Mouse (Mus musculus) intestine, embryonic 15.5 days (tissue): ENCODE data around the gene Leap2. TPM values are rescaled to one million over a fixed set of nuclear protein-coding genes. Genes with fewer than 3 reads are reported as not detected.

ENCODE experiments used
- ATAC-seq: fragments of 200-750 bp; cut with Nextera tagmentation; 2 replicates; pipeline ENCODE4 v1.8.0; 2017; ENCODE audit warnings: moderate TSS enrichment, moderate library complexity
- H3K27ac ChIP-seq: fragments of 300-500 bp; sonication (generic); 2 replicates; pipeline ENCODE4 v1.5.1; 2015; ENCODE audit warnings: mild to moderate bottlenecking, inconsistent platforms
- H3K27me3 ChIP-seq: fragments of 300-500 bp; sonication (generic); replicated peaks from 2 replicates; pipeline ENCODE4 v1.6.1; 2015; ENCODE audit warnings: inconsistent platforms
- H3K36me3 ChIP-seq: fragments of 300-500 bp; sonication (generic); 2 replicates; pipeline ENCODE4 v1.6.1; 2015; ENCODE audit warnings: inconsistent platforms
- H3K4me1 ChIP-seq: fragments of 300-500 bp; sonication (generic); replicated peaks from 2 replicates; pipeline ENCODE4 v1.6.1; 2015; ENCODE audit warnings: inconsistent platforms
- H3K4me2 ChIP-seq: fragments of 300-500 bp; sonication (generic); replicated peaks from 2 replicates; pipeline ENCODE4 v1.6.1; 2015; ENCODE audit warnings: mild to moderate bottlenecking, inconsistent platforms
- H3K4me3 ChIP-seq: fragments of 300-500 bp; sonication (generic); replicated peaks from 2 replicates; pipeline ENCODE4 v1.5.1; 2015; ENCODE audit warnings: inconsistent platforms
- H3K9ac ChIP-seq: fragments of 300-500 bp; sonication (generic); 2 replicates; pipeline ENCODE4 v1.6.1; 2015; ENCODE audit warnings: inconsistent platforms
- H3K9me3 ChIP-seq: fragments of 300-500 bp; sonication (generic); 2 replicates; pipeline ENCODE4 v1.6.1; 2016; ENCODE audit warnings: inconsistent platforms
- WGBS: fragments of 180-500 bp; shearing (Covaris S2); methylation state at CpG from one replicate; pipeline ENCODE4 v1.1.7; 2015; 5-methylcytosine and 5-hydroxymethylcytosine counted together
- polyA plus RNA-seq: library from polyadenylated mRNA; unstranded; fragments of >200 nt; fragmentation: Nextera tagmentation; extraction: Ambion mirVana; gene quantifications from 2 replicates; pipeline ENCODE4 v1.2.1, GENCODE M21; 2015

Leap2 gene
- 7.3 and 12.9 TPM in 2 replicates for polyA plus RNA-seq

GRCm38 (mm10) chr11:53423036-53423435 lies at the start of gene Leap2:
Gene Leap2, minus strand, starts transcription at chr11:53423170.
- WGBS = 62% methylated on average over 4 of the region's 4 CpGs
- H3K9ac ChIP-seq = no peak within 1 kb of the TSS
- no peak within 1 kb of the TSS for H3K4me3 ChIP-seq
- no peaks in the 10 kb centered on the region; the same call in 1 of the 2 replicates for H3K4me1 ChIP-seq
- peak within 1 kb of the TSS; percentile 54 for H3K27ac ChIP-seq
- no peaks in the 10 kb centered on the region for H3K9me3 ChIP-seq
- H3K27me3 ChIP-seq = no peaks in the 10 kb centered on the region
- H3K4me2 ChIP-seq = no peak within 1 kb of the TSS
- peaks cover 10% of the 10 kb centered on the region for H3K36me3 ChIP-seq
- peak; percentile 83 for ATAC-seq

DNA sequence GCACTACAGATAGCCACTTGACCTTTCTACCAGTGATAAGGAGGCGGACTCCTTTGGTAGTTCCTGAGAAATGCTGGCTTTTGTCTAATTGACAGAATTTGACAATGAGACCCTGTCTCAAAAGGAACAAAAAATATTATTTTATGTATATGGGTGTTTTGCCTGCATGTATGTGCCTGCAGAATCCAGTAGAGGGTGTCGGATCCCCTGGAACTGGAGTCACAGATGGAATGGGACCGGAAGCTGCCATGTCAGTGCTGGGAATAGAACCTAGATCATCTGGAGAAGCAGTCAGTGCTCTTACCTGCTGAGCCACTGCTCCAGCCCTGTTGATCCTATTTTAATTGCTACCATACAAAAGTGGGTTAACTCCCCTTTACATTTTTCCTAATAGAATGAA lies 49.7 kb upstream of the Leap2 start:
- H3K9ac ChIP-seq = no peak overlapping the region
- H3K27me3 ChIP-seq = peaks cover 51% of the 10 kb centered on the region
- H3K9me3 ChIP-seq = no peaks in the 10 kb centered on the region
- no peak overlapping the region for H3K4me2 ChIP-seq
- peaks cover 5% of the 10 kb centered on the region; the same call in 1 of the 2 replicates for H3K4me1 ChIP-seq
- no peak for ATAC-seq
- WGBS = 76% methylated on average over 3 of the region's 3 CpGs
- H3K27ac ChIP-seq = no peak overlapping the region
- no peak overlapping the region for H3K4me3 ChIP-seq
- H3K36me3 ChIP-seq = no peaks in the 10 kb centered on the region

DNA sequence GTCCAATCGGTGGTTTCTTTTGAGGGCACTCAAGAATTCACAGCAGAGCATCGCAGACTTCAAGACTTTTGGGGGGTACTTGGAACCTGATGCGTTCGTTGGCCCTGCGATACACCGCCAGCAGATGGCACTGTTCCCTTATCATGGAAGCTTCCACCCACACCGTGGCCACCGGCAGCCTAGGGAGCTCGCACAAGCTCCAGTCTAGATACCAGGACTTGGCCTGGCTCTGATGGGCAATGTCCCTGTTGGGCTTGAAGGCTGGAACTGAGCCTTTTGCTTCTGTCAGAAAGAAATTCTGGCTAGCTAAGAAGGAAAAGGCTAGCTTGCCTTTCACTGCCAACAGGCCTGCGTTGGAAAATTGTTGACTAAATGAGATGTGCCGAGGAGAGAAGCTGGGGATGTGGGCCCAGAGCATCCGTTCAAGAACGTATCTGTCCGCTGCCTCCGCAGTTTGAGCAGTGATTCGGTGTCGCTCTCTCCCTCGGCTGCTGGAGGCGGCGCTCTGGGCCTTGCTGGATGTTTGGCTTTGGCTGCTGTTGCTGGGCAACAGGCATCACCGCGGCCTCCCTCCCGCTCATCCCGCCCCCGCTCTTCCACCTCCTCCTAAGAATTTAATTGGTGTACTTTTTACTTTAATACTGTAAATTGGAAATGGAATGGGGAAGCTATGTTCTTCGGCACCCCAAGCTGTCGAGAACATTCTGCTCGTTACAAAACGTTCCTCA lies 47.2 kb upstream of the Leap2 start, which contains the start of gene Gm9837:
Gene Gm9837, minus strand, starts transcription at position 512 of the 728 bp plus-strand sequence.
- Histone ChIP-seq H3K4me2 (peak within 1 kb of the TSS; percentile 44), H3K27ac (no peak within 1 kb of the TSS), H3K4me1 (peaks cover 9% of the 10 kb centered on the region), H3K9me3 (no peaks in the 10 kb centered on the region), H3K36me3 (no peaks in the 10 kb centered on the region), H3K27me3 (peaks cover 49% of the 10 kb centered on the region), H3K4me3 (peak within 1 kb of the TSS; percentile 3; the same call in 1 of the 2 replicates), H3K9ac (no peak within 1 kb of the TSS)
- WGBS = 4% methylated on average over 29 of the region's 29 CpGs
- ATAC-seq = peak; percentile 83

- Histone ChIP-seq H3K36me3 (no peaks in the 10 kb centered on the region), H3K4me2 (peak overlapping the region; percentile 44; the same call in 1 of the 2 replicates), H3K4me1 (peaks cover 9% of the 10 kb centered on the region), H3K9me3 (no peaks in the 10 kb centered on the region), H3K4me3 (no peak overlapping the region), H3K27me3 (peaks cover 49% of the 10 kb centered on the region), H3K27ac (no peak overlapping the region), H3K9ac (no peak overlapping the region)
- 44% methylated on average over 16 of the region's 16 CpGs for WGBS
- ATAC-seq = no peak
Observed at GRCm38 (mm10) chr11:53469294-53469967, 46.5 kb upstream of the Leap2 start.

DNA sequence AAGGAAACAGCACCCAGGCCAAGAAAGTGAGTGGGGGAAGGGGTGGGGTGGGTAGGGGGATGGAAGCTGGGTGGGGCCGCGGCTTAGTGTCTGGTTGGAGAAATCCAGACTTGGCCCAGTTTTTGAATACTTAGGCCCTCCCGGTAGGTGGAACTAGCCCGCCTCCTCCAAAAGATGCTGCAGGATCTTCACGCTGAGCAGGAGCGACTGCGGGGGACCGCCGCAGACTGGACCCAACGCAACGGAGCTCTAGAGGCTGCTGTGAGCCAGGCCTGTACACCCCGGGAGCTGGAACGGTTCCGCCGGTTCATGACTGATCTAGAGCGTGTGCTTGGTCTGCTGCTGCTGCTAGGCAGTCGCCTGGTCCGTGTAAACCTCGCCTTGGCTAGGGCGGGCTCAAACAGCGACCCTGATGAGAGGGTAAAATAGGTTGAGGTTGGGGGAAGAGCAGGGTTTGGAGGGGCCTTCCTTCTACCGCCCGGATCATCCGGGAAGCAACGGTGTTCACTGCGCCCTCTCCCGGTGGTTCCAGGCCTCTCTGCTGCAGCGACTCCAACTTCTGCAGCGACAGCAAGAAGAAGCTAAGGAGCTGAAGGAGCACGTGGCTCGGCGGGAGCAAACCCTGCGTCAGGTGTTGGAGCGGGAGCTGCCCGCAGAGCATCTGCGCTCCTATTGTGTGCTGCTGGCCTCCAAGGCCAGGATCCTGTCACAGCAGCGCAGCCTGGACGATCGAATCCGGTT lies 43.4 kb upstream of the Leap2 start:
- WGBS = 10% methylated on average over 40 of the region's 40 CpGs
- Histone ChIP-seq H3K36me3 (no peaks in the 10 kb centered on the region), H3K9ac (peak overlapping the region; percentile 32), H3K27ac (no peak overlapping the region), H3K27me3 (peaks cover 68% of the 10 kb centered on the region), H3K4me1 (peaks cover 19% of the 10 kb centered on the region), H3K4me2 (peak overlapping the region; percentile 69), H3K4me3 (peak overlapping the region; percentile 27), H3K9me3 (no peaks in the 10 kb centered on the region)
- ATAC-seq = peak; percentile 62

GRCm38 (mm10) chr11:53463551-53464424 lies 40.8 kb upstream of the Leap2 start:
- peak overlapping the region; percentile 97 for H3K4me2 ChIP-seq
- no peaks in the 10 kb centered on the region for H3K9me3 ChIP-seq
- H3K27me3 ChIP-seq = peaks cover 58% of the 10 kb centered on the region
- no peaks in the 10 kb centered on the region for H3K36me3 ChIP-seq
- peak overlapping the region; percentile 46; the same call in 1 of the 2 replicates for H3K9ac ChIP-seq
- H3K4me3 ChIP-seq = peak overlapping the region; percentile 48
- H3K4me1 ChIP-seq = peaks cover 15% of the 10 kb centered on the region
- no peak overlapping the region for H3K27ac ChIP-seq
- WGBS = 7% methylated on average over 55 of the region's 55 CpGs
- ATAC-seq = peak; percentile 20; the same call in 1 of the 2 replicates

DNA sequence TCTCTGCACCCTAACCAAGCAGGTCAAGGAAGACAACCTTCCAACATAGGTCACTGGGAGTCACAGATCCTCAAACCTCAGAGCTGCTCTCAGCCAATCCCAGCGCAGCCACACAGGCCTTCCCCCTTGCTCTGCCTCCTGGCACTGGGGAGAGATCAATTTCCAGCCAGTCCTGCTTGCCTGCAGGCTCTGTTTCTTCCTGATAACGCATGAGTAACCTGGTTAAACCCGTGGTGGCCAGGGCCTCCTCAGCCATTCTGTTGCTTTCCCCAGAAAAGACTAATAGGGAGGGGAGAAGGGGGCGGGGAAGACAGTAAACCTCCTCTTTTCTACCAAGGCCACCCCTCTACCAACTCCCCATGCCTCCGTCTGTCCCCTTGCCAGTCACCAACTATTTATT lies 38.8 kb upstream of the Leap2 start:
- no peaks in the 10 kb centered on the region for H3K36me3 ChIP-seq
- H3K9ac ChIP-seq = no peak overlapping the region
- no peak overlapping the region for H3K4me2 ChIP-seq
- H3K27me3 ChIP-seq = peaks cover 56% of the 10 kb centered on the region
- H3K4me3 ChIP-seq = no peak overlapping the region
- whole genome bisulfite sequencing = 30% methylated on average over 5 of the region's 5 CpGs
- no peak for ATAC-seq
- no peaks in the 10 kb centered on the region for H3K9me3 ChIP-seq
- H3K4me1 ChIP-seq = peaks cover 18% of the 10 kb centered on the region
- H3K27ac ChIP-seq = no peak overlapping the region

- Histone ChIP-seq H3K4me1 (peaks cover 21% of the 10 kb centered on the region), H3K4me3 (no peak overlapping the region), H3K36me3 (no peaks in the 10 kb centered on the region), H3K27me3 (peaks cover 41% of the 10 kb centered on the region), H3K4me2 (no peak overlapping the region), H3K27ac (no peak overlapping the region), H3K9me3 (no peaks in the 10 kb centered on the region), H3K9ac (no peak overlapping the region)
- WGBS = 83% methylated on average over 3 of the region's 3 CpGs
- no peak for ATAC-seq
Observed at GRCm38 (mm10) chr11:53460192-53460591, 37.2 kb upstream of the Leap2 start.

DNA sequence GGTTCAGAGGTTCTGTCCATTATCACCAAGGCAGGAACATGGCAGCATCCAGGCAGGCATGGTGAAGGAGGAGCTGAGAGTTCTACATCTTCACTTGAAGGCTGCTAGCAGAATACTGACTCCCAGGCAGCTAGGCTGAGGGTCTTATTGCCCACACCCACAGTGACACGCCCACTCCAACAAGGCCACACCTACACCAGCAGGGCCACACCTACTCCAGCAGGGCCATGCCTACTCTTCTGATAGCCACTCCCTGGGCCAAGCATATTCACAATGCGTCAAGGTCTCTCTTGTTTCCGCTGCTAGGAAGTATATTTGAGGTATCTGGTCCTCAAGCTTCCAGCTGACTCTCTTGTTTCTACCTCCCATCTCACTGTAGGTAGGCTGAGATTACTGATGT lies 36.0 kb upstream of the Leap2 start:
- H3K4me3 ChIP-seq = no peak overlapping the region
- H3K27ac ChIP-seq = no peak overlapping the region
- no peak overlapping the region for H3K4me2 ChIP-seq
- H3K4me1 ChIP-seq = peaks cover 20% of the 10 kb centered on the region
- no peaks in the 10 kb centered on the region for H3K36me3 ChIP-seq
- H3K27me3 ChIP-seq = peaks cover 31% of the 10 kb centered on the region
- H3K9ac ChIP-seq = no peak overlapping the region
- no peak for ATAC-seq
- WGBS = 68% methylated on average over 3 of the region's 3 CpGs
- no peaks in the 10 kb centered on the region for H3K9me3 ChIP-seq

DNA sequence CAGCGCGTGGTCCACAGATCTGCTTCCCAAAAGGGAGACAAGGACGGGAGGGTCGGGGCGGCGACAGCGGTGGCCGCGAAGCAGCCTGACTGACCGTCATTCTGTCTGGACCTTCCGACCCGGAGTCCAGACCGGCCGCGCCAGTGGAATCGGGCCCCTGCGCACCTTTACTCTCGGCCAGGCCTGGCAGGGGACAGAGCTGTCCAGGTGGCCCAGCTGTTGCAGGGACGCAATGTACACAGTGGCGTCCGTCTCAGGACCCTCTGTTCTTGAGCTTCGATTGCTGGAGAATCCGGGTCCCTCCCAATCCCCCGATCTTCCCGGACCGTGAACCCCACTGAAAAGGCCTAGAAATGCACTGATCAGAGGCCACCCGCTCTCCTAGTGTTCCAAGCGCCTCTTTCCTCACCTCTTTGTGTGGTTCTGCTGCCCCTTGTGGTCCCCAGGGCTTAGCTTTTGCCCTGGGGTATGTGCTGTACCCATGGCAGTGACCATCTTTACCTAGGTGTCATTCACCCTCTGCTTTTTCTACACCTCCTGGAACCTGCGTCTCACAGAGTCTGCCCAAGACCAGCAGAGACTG lies 34.5 kb upstream of the Leap2 start:
- ATAC-seq = peak; percentile 52
- H3K27ac ChIP-seq = no peak overlapping the region

More for the DNA sequence above, 34.5 kb upstream of the Leap2 start:
- Histone ChIP-seq H3K27me3 (peaks cover 16% of the 10 kb centered on the region), H3K4me3 (peak overlapping the region; percentile 48), H3K9ac (peak overlapping the region; percentile 55), H3K9me3 (no peaks in the 10 kb centered on the region), H3K4me1 (peaks cover 10% of the 10 kb centered on the region; the same call in 1 of the 2 replicates), H3K4me2 (peak overlapping the region; percentile 86), H3K36me3 (no peaks in the 10 kb centered on the region)
- WGBS = 9% methylated on average over 29 of the region's 29 CpGs
